Mouse (Mus musculus) right cerebral cortex, postnatal 14 days (tissue): Measurements from ENCODE around the gene Atl2.

Source experiments
- DNase-seq: peaks from one replicate; pipeline ENCODE4 v3.0.0; 2022

The Atl2 gene

GRCm38 (mm10) chr17:79897666-79898065 is 1.7 kb upstream of the Atl2 start:
- DNase-seq: no peak

DNA sequence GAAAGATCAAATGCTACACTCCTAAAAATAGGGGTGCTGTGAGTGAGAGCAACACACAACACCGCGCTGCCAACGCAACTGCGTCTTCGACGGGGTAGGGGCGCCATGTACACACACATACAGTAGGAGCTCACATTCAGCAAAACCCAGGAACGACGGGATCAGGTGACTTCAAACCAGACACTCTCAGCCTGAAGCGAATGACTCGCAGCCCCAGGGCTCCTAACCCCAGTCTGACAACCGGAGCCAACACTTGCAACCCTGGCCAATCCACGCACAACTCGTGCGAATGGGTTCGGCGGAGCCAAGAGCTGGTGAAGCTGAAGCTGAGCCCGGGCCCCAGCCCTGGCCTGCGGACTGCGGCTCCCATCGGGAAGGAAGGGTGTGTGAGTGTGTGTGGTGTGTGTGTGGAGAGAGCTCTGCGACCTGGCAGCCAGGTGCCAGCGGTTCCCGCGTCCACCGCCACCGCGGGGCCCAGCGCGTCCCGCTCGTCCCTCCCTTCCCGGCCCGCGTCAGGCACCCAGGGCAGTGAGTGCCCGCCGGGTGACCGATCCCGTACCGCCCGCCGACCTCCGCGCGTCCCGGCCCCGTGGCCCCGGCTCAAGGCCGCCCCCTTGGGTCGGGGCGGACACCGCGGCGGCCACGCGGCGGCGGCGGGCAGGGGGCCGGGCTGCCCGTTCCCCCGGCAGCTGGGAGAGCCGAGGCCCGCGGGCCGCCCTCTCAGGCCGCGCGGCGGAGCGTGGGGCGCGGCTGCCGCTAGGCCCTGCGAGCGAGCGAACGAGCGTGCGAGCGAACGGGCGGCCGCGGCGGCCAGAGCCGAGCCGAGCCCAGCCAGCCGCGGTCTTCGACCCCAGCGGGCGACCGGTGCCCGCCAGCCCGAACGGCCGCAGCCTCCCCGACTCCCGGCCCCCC is 696 bp downstream of the Atl2 start:
- peak; percentile 45 for DNase-seq

GRCm38 (mm10) chr17:79894054-79894453 is 1.9 kb downstream of the Atl2 start:
- no peak for DNase-seq

DNA sequence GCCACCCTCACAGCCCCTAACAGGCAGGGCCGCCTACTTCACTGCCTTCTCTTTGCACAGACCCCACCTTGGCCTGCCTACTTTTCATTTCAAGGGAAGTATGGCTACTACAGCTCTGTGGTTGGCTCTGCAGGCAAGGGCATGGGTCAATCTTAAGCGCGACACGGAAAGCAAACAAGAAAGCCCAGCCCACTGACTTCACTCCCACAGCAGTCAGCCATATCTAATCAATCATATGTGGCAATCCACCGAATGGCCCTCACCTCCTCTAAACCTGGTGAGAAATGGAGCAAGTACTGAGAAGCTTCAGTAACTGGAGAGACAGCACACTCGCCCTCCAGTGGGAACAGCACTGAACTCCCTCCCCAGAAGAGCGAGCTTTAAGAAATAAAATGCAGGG is 4.0 kb downstream of the Atl2 start:
- no peak for DNase-seq

DNA sequence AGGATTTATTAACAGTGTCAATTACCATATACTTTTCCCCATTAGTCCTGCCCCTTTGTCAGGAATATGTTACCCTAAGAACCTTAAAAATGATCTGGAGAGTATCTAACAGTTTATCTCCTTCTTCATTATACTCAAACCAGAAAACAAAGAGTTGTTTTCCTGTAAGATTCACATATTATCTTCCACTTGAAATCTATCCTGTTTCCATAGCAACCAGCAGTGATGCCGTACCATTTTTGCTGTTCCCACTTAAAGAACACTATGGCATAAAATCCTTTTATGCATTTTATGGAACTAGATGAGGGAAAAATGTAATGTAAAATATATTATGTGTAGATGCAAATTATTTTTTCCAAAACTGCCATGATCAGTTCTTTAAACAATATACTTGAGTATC is 8.0 kb downstream of the Atl2 start:
- no peak for DNase-seq

DNA sequence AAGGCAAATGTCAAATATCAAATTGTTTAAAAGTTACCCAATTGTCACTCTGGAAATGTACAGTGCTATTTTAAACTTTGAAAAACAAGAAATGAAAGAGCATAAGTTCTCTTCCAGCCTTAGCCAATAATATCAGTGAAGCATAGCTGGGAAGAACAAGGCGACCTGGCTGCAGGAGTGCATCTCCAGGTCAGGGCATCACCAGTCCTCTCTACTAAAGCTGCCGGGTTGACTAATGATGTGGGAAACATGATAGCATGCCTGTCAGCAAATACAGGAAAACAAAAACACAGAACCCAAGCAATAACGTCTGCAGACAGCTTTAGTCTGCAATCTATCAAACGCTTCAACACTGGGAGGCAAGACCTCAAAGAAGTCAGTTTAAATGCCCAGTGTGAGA is 12.7 kb downstream of the Atl2 start:
- no peak for DNase-seq

DNA sequence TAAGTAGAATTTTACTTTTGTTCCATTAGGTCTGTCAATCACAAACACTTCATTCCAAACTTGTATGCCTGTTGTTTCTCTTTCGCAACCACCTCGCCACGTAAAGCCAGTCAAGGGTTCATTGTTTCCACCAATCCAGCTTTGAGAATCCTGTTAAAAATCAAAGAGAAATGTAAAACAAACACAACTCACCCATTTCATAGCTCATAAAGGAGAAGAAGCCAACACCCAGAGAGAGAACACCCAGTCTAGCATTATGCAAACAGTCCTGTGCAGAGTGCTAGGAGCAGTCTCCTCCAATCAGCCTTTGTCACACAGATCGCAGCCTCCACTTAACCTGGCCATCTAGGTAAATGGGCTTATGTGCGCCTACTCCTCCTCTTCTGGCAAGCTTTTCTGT is 30.9 kb downstream of the Atl2 start:
- DNase-seq: no peak

DNA sequence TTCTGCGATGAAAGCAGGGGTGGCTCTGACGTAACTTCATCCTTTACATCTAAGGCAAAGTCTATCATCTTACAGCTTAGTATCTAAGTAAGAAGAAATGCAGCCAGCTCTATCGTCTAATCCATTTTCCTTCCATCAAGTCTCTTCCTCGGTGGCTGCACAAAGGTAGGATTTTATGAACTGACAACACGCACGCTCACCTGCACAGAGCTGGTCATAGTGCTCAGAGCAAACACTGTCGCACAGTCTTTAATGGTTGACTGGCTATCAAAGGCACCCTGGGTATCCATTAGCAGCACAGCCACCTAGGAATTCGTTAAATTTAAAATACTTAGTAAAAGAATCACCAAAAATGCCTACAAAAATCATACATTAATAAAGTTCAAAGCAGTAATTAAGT is 31.4 kb downstream of the Atl2 start:
- DNase-seq: no peak

DNA sequence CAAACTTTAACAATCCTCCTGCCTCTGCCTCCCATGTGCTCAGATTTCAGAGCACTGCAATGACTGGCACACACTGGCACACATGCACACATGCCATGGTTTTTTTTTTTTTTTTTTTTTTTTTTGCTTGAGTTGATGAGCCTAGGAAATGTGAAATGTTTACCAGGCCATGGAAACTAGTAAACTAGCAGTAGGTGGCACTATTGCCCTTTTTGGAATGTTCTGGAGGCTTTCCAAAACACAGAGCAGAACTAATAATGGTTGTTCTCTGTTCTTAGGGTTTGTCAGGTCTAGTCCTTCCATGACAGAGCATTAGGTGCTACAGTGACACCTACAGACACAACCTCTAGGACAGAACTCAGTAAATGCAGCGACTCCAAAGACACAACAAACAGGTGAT is 33.9 kb downstream of the Atl2 start:
- DNase-seq: no peak

GRCm38 (mm10) chr17:79855533-79855932 is 40.4 kb downstream of the Atl2 start:
- no peak for DNase-seq

DNA sequence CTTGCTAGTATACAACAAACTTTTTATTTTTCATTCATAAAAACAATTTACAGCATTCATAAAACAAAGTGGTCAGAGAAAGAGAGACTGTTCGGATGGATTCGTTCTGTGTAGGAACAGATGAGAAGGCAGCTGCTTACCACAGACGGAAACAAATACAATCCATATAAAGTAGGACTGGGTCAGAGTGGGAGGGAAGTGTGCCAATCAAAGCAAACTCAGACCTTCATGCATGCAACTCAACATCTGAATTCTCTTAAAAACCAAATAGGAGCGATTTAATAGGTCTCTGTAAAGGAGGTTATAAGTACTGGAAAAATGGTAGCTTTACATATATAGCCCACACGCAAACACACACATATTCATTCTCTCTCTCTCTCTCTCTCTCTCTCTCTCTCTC is 47.5 kb downstream of the Atl2 start:
- DNase-seq: no peak

GRCm38 (mm10) chr17:79846182-79846581 is 49.7 kb downstream of the Atl2 start:
- DNase-seq: no peak

DNA sequence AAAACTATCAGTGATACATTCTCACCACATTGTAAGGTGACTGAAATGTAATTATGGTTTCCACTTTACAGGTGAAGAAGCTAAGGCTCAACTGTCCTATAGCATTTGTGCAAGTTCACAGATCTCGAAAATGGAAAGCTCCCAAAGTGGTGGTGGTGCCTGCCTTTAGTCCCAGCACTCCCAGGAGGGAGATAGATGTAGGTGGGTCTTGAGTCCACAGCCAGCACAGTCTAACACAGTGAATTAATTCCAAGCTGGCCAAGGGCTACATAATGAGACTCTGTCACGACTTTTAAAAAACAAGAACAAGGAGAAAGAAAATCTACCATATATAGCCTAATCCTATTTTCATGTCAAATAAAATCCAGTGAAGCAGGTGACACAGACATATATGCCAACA is 50.2 kb downstream of the Atl2 start:
- no peak for DNase-seq

GRCm38 (mm10) chr17:79840254-79841238 is 55.4 kb downstream of the Atl2 start:
- DNase-seq: peak; percentile 80

DNA sequence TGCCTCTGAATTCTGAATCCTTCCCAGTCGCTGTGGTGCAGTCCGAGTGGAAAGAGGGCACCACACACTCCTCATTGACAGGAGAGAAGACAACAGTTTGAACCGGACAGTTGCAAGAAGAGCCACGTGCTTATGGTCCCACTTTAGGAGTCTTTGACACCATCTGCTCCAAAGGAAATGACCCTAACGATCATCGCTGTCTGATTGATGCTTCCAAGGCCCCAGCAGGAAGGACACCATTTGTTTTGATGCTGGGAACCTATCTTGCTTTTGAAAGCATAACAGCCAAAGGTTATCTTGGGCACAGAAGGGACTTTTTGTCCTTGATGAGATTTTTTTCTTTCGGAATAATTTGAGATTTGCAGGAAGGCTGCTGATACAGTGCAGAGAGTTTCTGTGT is 58.9 kb downstream of the Atl2 start:
- no peak for DNase-seq

DNA sequence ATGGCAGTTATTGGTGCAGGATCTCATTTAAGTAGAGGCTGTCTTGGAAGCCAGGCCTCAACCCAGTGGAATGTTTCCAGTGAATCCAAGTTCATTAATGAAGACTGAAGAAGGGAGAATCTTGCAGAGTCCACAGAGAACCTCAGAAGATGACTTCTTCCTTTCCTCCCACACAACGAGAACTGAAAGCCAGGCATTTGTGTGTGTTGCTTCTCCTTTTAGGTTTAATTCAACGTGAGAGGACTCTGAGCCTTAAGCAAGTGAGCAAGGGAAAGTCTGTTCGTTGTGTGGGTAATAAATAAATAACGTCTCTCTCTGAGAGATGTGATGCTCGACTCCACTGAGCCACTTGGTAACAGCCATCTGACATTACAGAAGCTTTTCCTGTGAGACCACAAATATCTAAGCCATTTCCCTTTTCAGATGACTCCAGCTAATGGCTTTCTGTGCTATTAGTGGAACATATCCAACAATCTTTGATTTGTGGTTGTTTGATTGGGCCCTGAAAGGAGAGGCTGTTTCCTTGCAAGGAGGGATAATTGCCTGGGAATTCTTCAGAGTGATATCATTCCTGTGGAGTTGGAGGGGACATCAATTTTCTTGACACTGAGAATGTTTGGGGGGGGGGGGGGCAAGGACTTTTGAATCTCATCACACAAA is 60.1 kb downstream of the Atl2 start:
- no peak for DNase-seq

- DNase-seq: no peak
These were observed 63.6 kb downstream of the Atl2 start for GRCm38 (mm10) chr17:79832284-79832683.

DNA sequence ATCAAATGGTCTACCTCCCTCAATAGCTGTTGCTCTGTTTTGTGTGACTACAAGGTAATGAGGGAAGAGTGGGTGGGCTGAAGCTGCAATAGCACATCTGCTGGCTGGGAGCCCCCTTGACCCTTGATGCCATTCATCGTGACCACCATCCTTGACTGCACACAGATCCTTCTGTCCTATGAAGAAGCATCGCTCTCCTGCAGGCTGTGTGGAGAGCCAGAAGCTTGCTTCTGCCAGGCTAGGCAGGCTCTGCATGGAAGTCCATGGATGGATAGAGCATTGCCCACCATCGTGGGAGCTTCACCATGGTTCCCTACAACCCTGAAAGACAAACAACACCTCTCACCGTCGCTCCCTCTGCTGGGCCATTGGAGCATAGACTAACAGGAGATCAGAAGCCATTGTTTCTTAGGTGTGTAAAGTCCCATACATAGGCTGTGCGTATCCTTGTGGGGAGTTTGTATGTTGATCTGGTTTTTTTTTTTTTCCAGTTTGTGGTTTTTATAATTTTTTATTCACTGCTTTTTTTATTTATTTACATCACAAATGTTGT is 69.4 kb downstream of the Atl2 start:
- DNase-seq: no peak

DNA sequence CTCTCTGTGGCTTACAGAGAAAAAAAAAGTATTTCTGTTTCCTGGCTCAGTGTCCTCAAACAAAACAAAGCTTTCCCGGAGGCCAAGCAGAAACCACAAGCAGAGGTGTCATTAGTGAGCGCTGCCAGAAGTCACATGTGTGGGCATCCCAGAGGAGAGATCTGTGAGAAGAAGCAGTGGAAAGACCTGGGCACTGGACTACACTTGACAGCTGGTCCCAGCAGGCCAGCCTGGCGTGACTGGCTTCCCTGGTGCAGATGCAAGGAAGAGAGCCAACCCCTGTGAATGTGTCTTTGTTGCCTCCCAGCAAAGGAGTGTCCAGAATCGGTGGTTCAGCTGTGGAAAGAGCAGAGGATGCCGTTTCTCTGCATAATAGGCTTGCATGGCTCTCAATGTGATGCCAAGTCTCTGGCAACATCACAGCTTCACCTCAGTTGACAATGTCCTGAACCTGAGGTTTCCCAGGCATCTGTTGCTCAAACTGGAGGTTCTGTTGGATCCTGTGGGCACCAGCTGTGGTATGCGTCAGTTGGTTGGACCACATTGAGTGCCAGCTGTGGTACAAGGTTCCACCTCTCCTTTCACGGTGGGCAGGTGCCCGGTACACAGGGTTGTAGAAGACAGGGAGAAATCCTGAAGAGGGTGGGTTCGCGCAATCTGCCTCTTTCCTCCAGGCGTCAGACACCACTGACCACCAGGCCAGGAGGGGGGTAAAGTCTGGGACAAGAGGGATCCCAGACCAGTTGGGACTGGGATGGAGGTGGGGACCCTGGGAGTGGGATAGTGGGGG is 70.5 kb downstream of the Atl2 start:
- DNase-seq: no peak

DNA sequence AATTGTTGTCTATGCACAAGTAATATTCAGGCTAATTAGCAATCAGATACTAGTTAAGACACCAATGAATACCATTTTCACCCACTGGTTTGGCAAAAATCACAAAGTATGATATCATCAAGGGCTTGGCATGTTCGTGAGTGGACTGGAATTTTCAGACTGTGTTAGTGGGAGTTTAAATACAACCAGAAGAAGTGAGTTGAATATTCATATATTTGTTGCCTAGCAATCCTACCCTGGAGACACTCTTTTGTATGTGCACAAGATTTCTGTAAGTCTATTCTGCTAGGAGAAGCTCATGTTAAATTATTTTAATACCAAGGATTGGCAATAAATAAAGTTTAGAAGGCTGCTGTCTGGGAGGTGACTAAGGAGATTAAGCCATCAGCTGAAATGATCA is 71.5 kb downstream of the Atl2 start:
- no peak for DNase-seq

DNA sequence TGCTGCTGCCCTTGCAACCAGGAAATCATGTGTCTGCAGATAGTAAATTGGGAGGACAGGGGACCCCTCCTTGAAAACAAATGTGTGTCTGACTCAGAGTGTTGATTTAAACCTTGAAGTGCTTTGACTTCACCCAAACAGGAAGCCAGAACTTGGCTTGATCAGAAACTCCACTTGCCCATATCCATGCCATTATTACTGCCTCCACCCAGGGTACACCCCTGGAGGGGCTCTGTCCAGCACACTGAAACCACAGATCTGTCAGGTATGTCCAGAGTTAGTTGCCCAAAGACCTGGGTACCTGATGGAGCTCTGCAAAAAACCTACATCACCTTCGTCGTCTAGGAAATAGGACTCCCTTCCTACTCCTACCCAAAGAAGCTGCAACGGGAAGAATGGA is 77.0 kb downstream of the Atl2 start:
- DNase-seq: no peak

DNA sequence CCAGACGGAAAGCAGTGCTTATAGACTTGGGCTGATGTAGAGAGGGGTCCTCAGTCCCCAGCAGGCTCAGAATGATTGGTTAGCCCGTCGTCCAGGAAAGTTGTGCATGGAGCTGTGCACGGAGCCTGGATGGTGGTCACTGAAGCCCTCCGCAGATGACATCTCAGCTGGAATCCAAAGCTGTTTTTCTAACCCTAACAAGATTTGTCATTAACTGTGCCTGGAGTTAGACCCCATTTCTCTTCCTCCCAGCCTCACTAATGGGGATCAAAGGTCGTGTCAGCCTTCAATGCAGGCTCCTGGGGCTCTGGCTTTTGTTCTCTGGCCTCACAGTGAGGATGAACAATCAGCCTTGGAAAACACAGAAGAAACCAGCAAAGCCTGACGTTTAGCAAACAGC is 77.9 kb downstream of the Atl2 start:
- no peak for DNase-seq
